Comparison of ENCODE assay signal across 15 mouse cellular contexts in genomic region chr4:138293261-138293948, GRCm38 (mm10). TPM values are rescaled to one million over a fixed set of nuclear protein-coding genes. Genes with fewer than 3 reads are reported as not detected.
DNase-seq lines count a peak whose midpoint lies in the region; ATAC-seq lines count a peak whose summit lies in the region.
"Had no signal": no experiment of that assay in that cellular context is flagged by ENCODE, and none has a peak within 500 bp of the region (broad histone marks: within the 10 kb centered on the region; RNA-seq: fewer than 3 reads in every experiment).

No protein-coding gene starts in this region.

- H3K4me2 ChIP-seq in midbrain, embryonic 15.5 days, result 0 out of 2 replicates have a peak overlapping the region, but pooled peaks have one; percentile 15

- WGBS in hindbrain, embryonic 10.5 days, result 83% methylated on average over 18 of the region's 18 CpGs
- 69% methylated on average over 18 of the region's 18 CpGs for WGBS in midbrain, embryonic 15.5 days

- no peaks in the 10 kb centered on the region for H3K27me3 ChIP-seq in hindbrain, embryonic 10.5 days (ENCODE audit: insufficient read depth, poor library complexity, severe bottlenecking)
- H3K27me3 ChIP-seq in midbrain, embryonic 15.5 days (replicated peaks), result no peaks in the 10 kb centered on the region

- ATAC-seq in frontal cortex, adult (ENCODE audit: low TSS enrichment), result peak; percentile 62
- ATAC-seq in midbrain, embryonic 15.5 days (replicated peaks), result peak; percentile 83

- H3K4me3 ChIP-seq in hindbrain, embryonic 10.5 days, result no peak overlapping the region
- H3K4me3 ChIP-seq in midbrain, embryonic 15.5 days, result no peak overlapping the region

- no peak for DNase-seq in frontal cortex, postnatal 36 days (ENCODE audit: low spot score in 2 of 2)
- peak; percentile 82 for DNase-seq in brain, adult 2 months (ENCODE audit: low read depth, low spot score)
- no peak for DNase-seq in hindbrain, embryonic 10.5 days (ENCODE audit: low spot score)
- no peak for DNase-seq in lung, postnatal 25 days (ENCODE audit: low spot score)
- no peak for DNase-seq in spleen, postnatal 10 days (ENCODE audit: low spot score in 2 of 2)
- no peak for DNase-seq in layer of hippocampus, adult 9-10 months (ENCODE audit: low spot score)
- DNase-seq: cerebellum, adult 9-10 months; heart, adult 11 months; heart, postnatal 14 days; right cerebral cortex, postnatal 14 days had no signal

- H3K9ac ChIP-seq in midbrain, embryonic 15.5 days, result no peak overlapping the region
- H3K9ac ChIP-seq: liver, embryonic 14.5 days had no signal

- no peaks in the 10 kb centered on the region for H3K36me3 ChIP-seq in hindbrain, embryonic 10.5 days
- no peaks in the 10 kb centered on the region for H3K36me3 ChIP-seq in midbrain, embryonic 15.5 days (replicated peaks)
- H3K36me3 ChIP-seq: G1E had no signal

- no peaks in the 10 kb centered on the region for H3K9me3 ChIP-seq in hindbrain, embryonic 10.5 days
- H3K9me3 ChIP-seq in midbrain, embryonic 15.5 days, result no peaks in the 10 kb centered on the region
- H3K9me3 ChIP-seq: G1E had no signal

- H3K27ac ChIP-seq in hindbrain, embryonic 10.5 days, result peak overlapping the region; percentile 35; the same call in 1 of the 2 replicates
- peak overlapping the region; percentile 84 for H3K27ac ChIP-seq in midbrain, embryonic 15.5 days
- H3K27ac ChIP-seq: liver, embryonic 14.5 days; macrophage had no signal

- peaks cover 14% of the 10 kb centered on the region for H3K4me1 ChIP-seq in hindbrain, embryonic 10.5 days (replicated peaks)
- peaks cover 5% of the 10 kb centered on the region; the same call in 1 of the 2 replicates for H3K4me1 ChIP-seq in midbrain, embryonic 15.5 days

RNA-seq across cellular contexts. Expression of gene Ddost, which starts 11.1 kb away (rescaled TPM):
- 274 and 292 TPM in 2 replicates for polyA plus RNA-seq in hindbrain, embryonic 10.5 days (2016; fragmentation: Nextera tagmentation; extraction: Ambion mirVana)
- 203 and 212 TPM in 2 replicates for polyA plus RNA-seq in midbrain, embryonic 15.5 days (2015; fragmentation: Nextera tagmentation; extraction: Ambion mirVana)

RNA-seq across cellular contexts. Expression of gene Pink1, which starts 32.7 kb away (rescaled TPM):
- 35.0 and 52.2 TPM in 2 replicates for polyA plus RNA-seq in hindbrain, embryonic 10.5 days (2016; fragmentation: Nextera tagmentation; extraction: Ambion mirVana)
- 105 and 113 TPM in 2 replicates for polyA plus RNA-seq in midbrain, embryonic 15.5 days (2015; fragmentation: Nextera tagmentation; extraction: Ambion mirVana)

RNA-seq across cellular contexts. Expression of gene Kif17, which starts 43.2 kb away (rescaled TPM):
- polyA plus RNA-seq in hindbrain, embryonic 10.5 days (2016; fragmentation: Nextera tagmentation; extraction: Ambion mirVana), result 0.63 and 0.75 TPM in 2 replicates
- 2.8 and 3.8 TPM in 2 replicates for polyA plus RNA-seq in midbrain, embryonic 15.5 days (2015; fragmentation: Nextera tagmentation; extraction: Ambion mirVana)
- polyA plus RNA-seq: macrophage had no signal

RNA-seq across cellular contexts. Expression of gene Sh2d5, which starts 43.2 kb away (rescaled TPM):
- 1.3 and 2.4 TPM in 2 replicates for polyA plus RNA-seq in hindbrain, embryonic 10.5 days (2016; fragmentation: Nextera tagmentation; extraction: Ambion mirVana)
- polyA plus RNA-seq in midbrain, embryonic 15.5 days (2015; fragmentation: Nextera tagmentation; extraction: Ambion mirVana), result 17.0 and 17.4 TPM in 2 replicates
